Mouse (Mus musculus) hematopoietic multipotent progenitor cell, adult 10-12 weeks (in vitro differentiated cells): ENCODE measurements around the gene Mapk14. TPM values are rescaled to one million over a fixed set of nuclear protein-coding genes. Genes with fewer than 3 reads are reported as not detected.

ENCODE experiments used
- polyA plus RNA-seq: library from polyadenylated mRNA; stranded (reverse); fragments of >175 nt; gene quantifications from 2 replicates; pipeline ENCODE4 v1.2.3, GENCODE M21; 2012; ENCODE audit warnings: low replicate concordance

Mapk14 gene
- 41.9 and 109 TPM in 2 replicates for polyA plus RNA-seq

GRCm38 (mm10) chr17:28690776-28691686 lies at the start of gene Mapk14:
Gene Mapk14, plus strand, starts transcription at chr17:28691329.

GRCm38 (mm10) chr17:28689586-28690283 lies 1.4 kb upstream of the Mapk14 start, which contains the start of gene Slc26a8:
Gene Slc26a8, minus strand, starts transcription at chr17:28690233.

GRCm38 (mm10) chr17:28725783-28726182 lies 34.7 kb downstream of the Mapk14 start, which contains the start of gene AC170998.1:
Gene AC170998.1, plus strand, starts transcription at chr17:28726083.

GRCm38 (mm10) chr17:28769121-28769874 lies 78.2 kb downstream of the Mapk14 start, which contains the start of gene Mapk13:
Gene Mapk13, plus strand, starts transcription at chr17:28769297.

Other genes starting within 250 kb of the Mapk14 start
- gene Fkbp5, start 173.8 kb upstream of the Mapk14 start, polyA plus RNA-seq, result 13.8 and 14.3 TPM in 2 replicates
- gene Armc12, start 160.5 kb upstream of the Mapk14 start, polyA plus RNA-seq, result 0.20 and 0.51 TPM in 2 replicates
- gene Clpsl2, start 141.9 kb upstream of the Mapk14 start, polyA plus RNA-seq, result not detected in 2 replicates
- 0.53 and 5.3 TPM in 2 replicates for gene Clps, start 130.6 kb upstream of the Mapk14 start, polyA plus RNA-seq
- gene Lhfpl5, start 115.7 kb upstream of the Mapk14 start, polyA plus RNA-seq, result not detected in 2 replicates
- 24.2 and 90.2 TPM in 2 replicates for gene Srpk1, start 68.6 kb upstream of the Mapk14 start, polyA plus RNA-seq
- 1.0 and 1.3 TPM in 2 replicates for gene Slc26a8, start 1.1 kb upstream of the Mapk14 start, polyA plus RNA-seq
- gene AC170998.1, start 34.8 kb downstream of the Mapk14 start, polyA plus RNA-seq, result 1.3 TPM in 1 of 2 replicates, not detected in the other
- 0.85 and 6.3 TPM in 2 replicates for gene Mapk13, start 78.0 kb downstream of the Mapk14 start, polyA plus RNA-seq
- gene Brpf3, start 109.8 kb downstream of the Mapk14 start, polyA plus RNA-seq, result 47.6 and 82.5 TPM in 2 replicates
- gene Pnpla1, start 167.1 kb downstream of the Mapk14 start, polyA plus RNA-seq, result not detected in 2 replicates
- gene 4930539E08Rik, start 224.0 kb downstream of the Mapk14 start, polyA plus RNA-seq, result 0.35 and 0.99 TPM in 2 replicates